Mouse (Mus musculus) kidney, adult 9 months (tissue): ENCODE results near the gene Abl2.
A peak's percentile ranks its signal among the peaks of the same experiment; 100 is the strongest.

Source experiments
- DNase-seq: peaks from one replicate; pipeline ENCODE4 v3.0.0; 2022

Abl2 gene

DNA sequence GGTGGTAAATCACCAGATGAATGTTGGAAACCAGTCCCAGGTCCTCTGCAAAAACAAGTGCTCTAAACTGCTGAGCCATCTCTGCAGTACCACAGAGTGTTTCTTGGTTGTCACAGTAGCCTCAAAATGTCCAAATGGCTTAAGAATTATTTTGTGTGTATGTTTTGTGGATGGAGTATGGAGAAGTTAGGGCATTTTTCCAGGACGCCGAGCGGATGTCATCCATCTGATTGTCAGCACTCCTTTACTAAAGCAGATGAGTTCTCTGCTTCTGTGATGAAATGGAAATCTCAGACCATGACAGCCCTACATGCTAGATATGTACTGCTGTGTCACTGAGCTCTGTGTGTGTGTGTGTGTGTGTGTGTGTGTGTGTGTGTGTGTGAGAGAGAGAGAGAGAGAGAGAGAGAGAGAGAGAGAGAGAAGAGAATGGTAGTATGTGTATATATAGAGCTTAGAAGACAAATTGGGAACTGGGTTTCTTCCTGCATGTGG, 31.3 kb downstream of the Abl2 start:
- DNase-seq = no peak

GRCm38 (mm10) chr1:156590357-156590756, 31.8 kb downstream of the Abl2 start:
- no peak for DNase-seq

DNA sequence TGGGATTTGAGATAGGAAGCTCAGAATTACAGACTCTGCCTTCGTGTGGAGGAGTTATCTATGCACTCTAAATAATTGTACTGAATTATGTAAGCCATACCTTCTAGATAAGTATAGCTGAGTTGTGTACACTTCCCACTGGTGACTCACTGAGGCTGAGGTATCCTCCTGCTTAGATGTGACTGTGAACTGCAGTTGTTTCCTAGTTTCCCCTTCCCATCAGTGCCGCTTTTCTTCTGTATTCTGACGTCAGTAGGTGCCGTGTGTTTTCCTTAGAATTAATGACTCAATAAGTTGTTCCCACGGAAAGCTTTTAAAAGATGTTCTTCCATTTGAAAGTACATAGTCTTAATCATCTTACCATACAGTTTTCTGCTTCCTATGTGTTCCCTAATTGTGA, 34.7 kb downstream of the Abl2 start:
- DNase-seq = no peak

- peak; percentile 20 for DNase-seq
Measured at GRCm38 (mm10) chr1:156597089-156597488, 38.5 kb downstream of the Abl2 start.

- no peak for DNase-seq
Measured at GRCm38 (mm10) chr1:156602545-156602944, 44.0 kb downstream of the Abl2 start.

- peak; percentile 35 for DNase-seq
Measured at GRCm38 (mm10) chr1:156605094-156605866, 46.7 kb downstream of the Abl2 start.

DNA sequence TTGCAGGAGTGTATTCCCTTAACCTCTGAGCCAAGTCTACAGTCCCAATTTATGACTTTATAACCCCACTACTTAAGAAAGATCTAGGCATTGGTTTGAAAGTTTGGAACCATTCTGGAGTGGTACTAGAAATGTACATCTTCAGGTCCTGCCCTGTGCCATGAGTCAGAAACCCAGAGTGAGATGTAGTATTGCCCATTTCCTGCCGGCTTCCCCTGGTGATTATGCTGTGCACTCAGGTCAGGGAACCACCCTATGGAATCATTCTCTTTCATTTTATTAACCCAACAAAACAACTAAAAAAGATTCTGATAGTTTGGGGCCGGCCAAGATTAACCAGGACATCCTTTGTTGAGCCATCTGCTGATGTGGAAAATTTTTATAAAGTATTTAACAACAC, 47.4 kb downstream of the Abl2 start:
- no peak for DNase-seq

GRCm38 (mm10) chr1:156608496-156608895, 49.9 kb downstream of the Abl2 start:
- DNase-seq = no peak

GRCm38 (mm10) chr1:156610257-156610656, 51.7 kb downstream of the Abl2 start:
- DNase-seq = no peak

DNA sequence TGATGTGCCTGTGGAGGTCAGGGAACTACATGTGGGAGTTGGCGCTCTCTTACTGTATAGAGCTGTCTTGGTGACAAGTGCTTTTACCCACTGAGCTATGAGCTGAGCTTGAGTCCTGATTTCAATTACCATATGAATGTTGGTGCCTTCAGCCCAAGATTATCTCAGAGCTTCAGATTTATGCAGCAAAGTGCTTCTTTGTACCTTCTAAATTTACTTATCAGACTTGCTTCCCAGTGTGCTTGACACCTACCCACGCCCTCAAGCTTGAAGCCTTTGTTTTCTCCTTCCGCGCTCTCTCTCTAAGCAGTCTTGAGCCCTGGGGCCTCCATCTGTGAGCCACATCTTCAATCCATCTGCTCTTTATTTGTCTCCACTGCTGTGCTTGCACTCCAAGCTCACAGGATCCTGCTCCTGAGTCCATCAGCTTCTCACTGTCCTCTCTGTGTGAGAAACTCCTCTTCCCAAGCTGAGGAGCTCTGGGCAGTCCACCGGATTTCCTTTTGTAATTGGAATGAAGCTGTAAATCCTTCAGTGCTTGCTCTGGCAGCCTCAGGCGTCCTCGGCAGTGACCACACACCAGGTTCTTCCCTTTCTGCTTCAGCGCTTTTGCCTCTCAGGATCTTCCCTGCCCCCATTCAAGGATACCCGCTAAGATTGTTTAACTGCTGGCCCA, 55.4 kb downstream of the Abl2 start:
- peak; percentile 74 for DNase-seq

DNA sequence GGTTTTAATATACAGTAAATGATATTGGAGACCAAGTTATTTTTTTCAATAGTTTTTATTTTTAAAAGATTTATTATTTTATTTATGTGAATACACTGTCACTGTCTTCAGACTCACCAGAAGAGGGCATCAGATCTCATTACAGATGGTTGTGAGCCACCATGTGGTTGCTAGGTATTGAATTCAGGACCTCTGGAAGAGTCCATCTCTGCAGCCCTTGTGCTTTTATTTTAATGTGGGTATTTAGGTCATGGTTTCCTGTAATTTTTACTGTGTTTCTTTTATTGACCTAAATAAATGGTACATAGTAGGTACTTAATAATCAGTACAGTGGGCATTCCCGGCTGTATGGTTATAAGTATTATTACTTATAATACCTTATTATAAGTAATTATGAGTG, 56.1 kb downstream of the Abl2 start:
- no peak for DNase-seq

DNA sequence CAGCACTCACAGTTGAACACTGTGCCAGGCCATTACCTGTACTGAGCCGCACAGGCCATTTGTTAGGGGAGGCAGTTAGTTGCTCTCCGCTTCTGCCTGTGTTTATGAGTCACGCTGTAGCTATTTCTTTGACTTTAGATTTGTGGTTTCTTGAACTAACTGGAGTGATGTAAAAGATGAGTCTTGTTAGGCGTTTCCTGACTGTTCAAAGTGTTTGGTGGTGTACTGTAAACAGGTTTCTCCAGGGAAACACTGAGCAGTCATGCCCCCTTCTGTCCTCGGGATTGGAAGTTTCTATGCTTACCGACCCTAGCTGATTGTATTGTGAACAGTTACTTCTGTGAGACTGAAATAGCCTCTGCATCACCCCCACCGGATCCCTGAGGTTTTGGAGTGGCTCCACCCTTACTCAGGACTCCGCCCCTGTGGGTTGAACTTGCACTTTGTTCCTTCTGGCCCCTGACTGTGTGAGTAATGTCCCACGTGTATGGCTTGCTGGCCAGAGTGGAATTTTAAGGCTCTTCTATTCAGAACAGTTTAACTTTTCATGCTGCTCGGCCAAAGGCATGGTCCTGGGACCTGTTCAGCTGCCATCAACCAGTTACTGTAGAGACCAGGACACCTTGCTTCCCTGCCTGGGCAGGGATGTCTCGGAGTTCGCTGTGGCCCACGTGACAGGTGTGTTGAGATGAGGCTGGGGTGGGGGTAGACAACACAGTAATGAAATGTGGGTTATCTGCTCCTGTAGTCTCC, 57.0 kb downstream of the Abl2 start:
- DNase-seq = peak; percentile 94

DNA sequence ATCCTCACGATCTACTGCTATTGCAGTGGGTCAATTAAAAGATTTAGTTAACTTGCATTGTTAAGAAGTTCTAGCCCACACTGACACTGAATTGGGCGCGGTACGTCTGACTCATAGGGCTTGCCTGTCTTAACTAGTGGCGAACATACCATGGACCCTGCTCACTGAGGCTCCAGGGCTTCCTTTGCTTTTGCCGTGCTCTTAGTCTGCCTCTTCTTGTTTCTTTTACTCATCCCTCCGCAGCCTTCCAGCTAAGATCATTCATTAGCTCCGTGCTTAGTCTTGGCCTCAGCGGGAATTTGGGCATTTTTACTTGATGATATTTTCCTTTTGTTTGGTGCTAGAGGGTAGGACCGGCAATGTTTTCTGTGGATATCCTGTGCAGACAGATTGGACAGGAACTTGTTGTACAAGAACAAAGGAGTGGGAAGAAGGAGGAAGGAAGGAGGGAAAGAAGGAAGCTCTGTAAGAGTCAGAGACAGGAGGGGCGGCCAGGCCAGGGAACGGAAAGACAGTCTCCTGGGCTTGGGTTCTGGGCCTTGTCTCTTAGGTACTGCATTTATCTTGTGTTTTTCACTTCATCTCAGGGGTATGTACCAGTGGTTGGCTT, 58.5 kb downstream of the Abl2 start:
- DNase-seq = no peak

DNA sequence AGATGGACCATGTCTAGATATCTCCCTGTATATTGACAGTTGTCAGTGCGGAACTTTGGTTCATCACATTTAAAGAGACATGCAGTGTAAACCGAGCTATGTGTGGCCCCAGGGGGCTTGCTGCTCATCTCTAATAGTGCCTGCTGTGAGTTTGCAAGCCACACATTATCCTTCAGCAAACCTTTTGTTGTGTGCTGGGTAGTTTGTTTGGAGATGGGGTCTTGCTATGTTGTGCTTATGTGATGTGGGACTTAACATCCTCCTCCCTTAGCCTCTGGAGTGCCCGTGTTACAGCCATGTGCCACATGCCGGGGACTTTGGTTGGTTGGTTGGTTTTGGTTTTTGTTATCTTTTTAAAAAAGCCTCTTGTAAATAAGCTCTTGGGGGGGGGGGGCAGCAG, 59.2 kb downstream of the Abl2 start:
- DNase-seq = no peak

DNA sequence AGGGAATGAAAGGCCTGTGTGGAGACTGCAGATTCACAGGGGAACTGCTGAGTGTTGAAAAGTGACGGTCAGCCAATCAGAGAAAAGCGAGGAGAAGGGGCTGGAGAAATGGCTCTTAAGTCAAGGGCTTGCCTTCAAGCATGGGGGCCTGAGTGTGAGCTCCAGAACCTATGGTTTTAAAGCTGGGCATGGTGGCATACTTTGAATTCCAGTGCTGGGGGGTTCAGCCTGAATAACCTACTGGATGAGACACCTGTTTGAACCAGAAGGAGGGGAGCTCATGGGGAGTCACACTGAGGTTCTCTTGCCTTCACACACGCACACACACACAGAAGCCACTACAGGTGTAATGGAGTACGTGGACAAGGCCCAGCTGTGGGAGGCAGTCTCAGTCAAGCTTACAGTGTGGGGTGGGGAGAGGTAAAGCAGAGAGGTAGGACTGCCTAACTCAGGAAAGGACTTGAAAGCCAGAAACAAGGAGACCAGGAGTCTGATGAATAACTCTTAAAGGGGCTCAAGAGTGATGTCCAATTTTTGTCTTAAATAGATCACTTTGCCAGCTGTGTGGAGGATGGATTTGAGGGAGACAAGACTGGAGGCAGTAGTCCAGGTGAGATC, 61.8 kb downstream of the Abl2 start:
- no peak for DNase-seq

- no peak for DNase-seq
Measured at GRCm38 (mm10) chr1:156620951-156621350, 62.4 kb downstream of the Abl2 start.

DNA sequence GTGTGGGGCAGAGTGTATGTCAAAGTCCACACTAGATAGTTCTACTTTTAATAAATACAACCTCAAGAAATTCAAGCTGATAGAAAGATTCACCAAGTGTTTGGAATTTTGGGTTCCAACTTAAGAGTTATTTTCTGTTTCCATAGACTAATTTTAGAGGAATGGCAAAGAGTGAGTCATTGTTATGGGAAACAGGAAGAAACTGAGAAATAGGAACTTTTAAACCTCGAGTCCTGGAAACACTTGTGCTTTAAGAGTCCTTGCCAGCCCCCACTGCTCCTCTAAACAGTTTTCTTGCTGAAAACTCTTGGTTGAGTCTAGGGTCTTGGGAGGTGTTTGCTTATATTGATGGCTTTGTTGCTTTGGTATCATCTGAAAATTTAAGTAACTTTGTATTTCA, 65.6 kb downstream of the Abl2 start:
- DNase-seq = no peak

DNA sequence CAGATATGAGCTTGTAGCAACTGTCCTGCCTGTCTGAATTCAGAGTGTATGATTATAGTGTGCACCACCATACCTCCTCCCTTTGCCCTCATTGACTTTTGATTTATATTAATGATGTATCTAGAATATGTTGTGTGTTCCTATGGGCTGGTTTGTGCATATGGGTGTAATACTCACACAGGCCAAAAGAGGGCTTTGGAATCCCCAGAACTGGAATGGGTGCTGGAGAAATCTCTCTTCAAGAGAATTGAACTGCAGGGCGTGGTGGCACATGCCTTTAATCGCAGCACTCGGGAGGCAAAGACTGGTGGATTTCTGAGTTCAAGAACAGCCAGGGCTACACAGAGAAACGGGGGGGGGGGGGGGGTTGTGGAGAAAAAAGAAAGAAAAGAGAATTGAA, 68.1 kb downstream of the Abl2 start:
- DNase-seq = no peak

DNA sequence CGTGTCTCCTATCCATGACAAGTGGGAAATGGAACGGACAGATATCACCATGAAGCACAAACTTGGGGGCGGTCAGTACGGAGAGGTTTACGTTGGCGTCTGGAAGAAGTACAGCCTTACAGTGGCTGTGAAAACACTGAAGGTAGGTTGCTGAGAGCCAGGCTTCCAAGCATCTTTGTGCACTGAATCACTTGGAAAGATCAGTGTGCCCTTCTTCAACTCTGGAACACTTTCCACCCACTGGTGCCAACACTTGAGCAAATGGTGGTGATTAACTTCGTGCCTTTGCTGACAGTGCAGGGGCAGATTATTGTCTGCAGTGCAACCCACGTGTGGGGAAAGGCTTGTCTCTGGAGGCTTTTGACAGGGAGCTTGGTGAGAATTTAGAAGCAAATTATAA, 71.4 kb downstream of the Abl2 start:
- DNase-seq = no peak

DNA sequence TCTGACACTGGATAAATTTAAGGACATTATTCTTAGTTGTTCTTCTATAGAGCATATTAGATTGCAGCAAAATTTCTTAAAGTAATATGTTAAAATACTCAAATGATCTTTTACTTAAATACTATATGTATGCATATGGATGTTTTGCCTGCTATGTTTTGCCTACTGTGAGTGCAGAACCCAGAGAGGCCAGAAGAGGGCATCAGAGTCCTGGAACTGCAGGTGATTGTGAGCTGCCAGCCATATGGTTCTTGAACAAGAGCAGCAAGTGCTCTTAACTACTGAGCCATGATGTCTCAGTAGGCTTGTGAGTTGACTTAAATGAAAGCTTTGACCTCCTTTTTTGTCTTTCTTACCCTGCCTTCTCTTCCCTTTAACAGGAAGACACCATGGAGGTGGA, 72.4 kb downstream of the Abl2 start:
- no peak for DNase-seq

- peak; percentile 66 for DNase-seq
Measured at GRCm38 (mm10) chr1:156633095-156633494, 74.5 kb downstream of the Abl2 start.

DNA sequence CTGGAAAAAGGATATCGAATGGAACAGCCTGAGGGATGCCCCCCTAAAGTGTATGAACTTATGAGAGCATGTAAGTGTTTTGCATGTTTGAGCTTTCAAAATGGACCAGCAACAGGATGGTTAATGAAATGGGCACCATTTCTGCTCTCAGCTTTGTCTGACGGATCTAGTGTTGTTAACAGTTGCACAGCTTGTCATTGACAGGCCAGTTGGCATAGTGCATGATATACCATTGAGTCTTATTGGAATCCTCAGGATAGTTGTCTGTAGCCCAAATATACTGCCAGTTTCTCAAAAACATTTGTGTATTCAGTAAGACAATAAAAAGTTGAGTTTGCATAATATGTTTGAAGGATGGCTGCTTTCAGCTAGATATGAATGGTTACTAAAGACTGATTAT, 76.6 kb downstream of the Abl2 start:
- no peak for DNase-seq

DNA sequence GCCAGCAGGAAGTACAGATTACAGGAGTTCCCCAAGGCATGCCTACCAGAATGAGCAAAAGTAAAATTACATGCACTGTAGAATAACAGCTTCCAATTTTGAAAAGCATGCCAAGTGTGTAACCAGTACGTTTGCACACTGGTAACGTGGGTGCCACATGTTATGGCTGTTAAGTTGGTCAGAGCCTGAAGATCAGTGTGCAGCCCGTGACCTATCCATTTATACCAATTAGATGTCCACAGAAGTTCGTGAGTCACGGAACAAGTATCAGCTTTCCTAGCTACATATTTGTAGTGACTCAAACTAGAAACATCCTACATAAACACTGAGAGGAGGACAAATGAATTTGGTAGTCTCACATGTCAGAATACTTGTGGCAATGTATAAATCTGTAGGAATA, 80.9 kb downstream of the Abl2 start:
- DNase-seq = no peak
